Mouse (Mus musculus) left cerebral cortex, adult 18-20 months (tissue): Measurements from ENCODE around the gene Tmc8. TPM values are rescaled to one million over a fixed set of nuclear protein-coding genes. Genes with fewer than 3 reads are reported as not detected.

Source experiments
- total RNA-seq, 2 experiments: library from RNA; stranded (reverse); gene quantifications; 2 replicates each; pipeline ENCODE4 v1.2.3; 2021

Gene Tmc8
- total RNA-seq, 2 experiments from 2014 or later = 0.40 to 1.1 TPM

Other genes with a start within 250 kb of the Tmc8 start
- 10 to 100 TPM; 53.3 to 54.9 TPM for gene Tnrc6c, start 127.8 kb upstream of the Tmc8 start, total RNA-seq
- 1 to 10 TPM; 7.0 to 7.3 TPM for gene Tmc6, start 122 bp downstream of the Tmc8 start, total RNA-seq
- not detected for gene 6030468B19Rik, start 15.6 kb downstream of the Tmc8 start, total RNA-seq
- 1 to 10 TPM in 1 of 2 experiments, under 1 TPM in 1; 0.86 to 2.6 TPM for gene Gm20708, start 27.6 kb downstream of the Tmc8 start, total RNA-seq
- 10 to 100 TPM in 1 of 2 experiments, 1 to 10 TPM in 1; 9.3 to 15.8 TPM for gene Syngr2, start 27.6 kb downstream of the Tmc8 start, total RNA-seq
- 1 to 10 TPM; 4.1 to 6.3 TPM for gene Afmid, start 43.8 kb downstream of the Tmc8 start, total RNA-seq
- under 1 TPM; 0.84 to 0.98 TPM for gene Tk1, start 44.0 kb downstream of the Tmc8 start, total RNA-seq
- gene Birc5, start 67.2 kb downstream of the Tmc8 start, total RNA-seq = under 1 TPM; 0.65 to 0.87 TPM
- not detected for gene Tmem235, start 78.7 kb downstream of the Tmc8 start, total RNA-seq
- 1 to 10 TPM; 2.8 to 5.0 TPM for gene Tha1, start 91.4 kb downstream of the Tmc8 start, total RNA-seq
- 1 to 10 TPM; 4.5 to 4.9 TPM for gene Socs3, start 188.0 kb downstream of the Tmc8 start, total RNA-seq
- 10 to 100 TPM; 87.1 to 89.0 TPM for gene Pgs1, start 204.2 kb downstream of the Tmc8 start, total RNA-seq